Mouse (Mus musculus): ENCODE measurements around the gene Olfr642. TPM values are rescaled to one million over a fixed set of nuclear protein-coding genes. Genes with fewer than 3 reads are reported as not detected.

Olfr642 gene
- not detected in 2 replicates for polyA plus RNA-seq (2016; fragmentation: Nextera tagmentation; extraction: Ambion mirVana)

DNA sequence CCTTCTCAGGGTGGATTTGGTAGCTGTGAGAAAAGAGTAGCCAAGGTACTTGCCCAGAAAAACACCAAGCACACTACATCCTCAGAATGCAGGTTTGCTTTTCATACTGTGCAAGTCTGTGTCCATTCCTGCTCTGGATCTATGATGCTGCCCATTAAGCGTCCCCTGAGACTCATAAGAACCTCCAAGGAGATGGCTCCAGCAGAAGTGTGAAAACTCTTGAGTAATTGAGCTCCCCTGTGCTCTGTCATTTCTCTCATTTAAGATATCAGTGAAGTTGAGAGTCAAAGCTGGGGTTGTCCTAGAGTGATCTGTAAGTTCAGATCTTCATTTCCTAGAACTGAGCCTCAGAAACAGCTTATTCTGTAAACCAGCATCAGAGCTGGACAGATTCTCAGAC, at the start of gene Olfr642:
TSS of gene Olfr642 (minus strand) at position 101 of the 400 bp plus-strand sequence.
- Histone ChIP-seq H3K27ac (no peak within 1 kb of the TSS), H3K9ac (no peak within 1 kb of the TSS), H3K4me1 (no peaks in the 10 kb centered on the region), H3K4me3 (no peak within 1 kb of the TSS), H3K36me3 (no peaks in the 10 kb centered on the region), H3K4me2 (replicated peaks) (no peak within 1 kb of the TSS), H3K27me3 (no peaks in the 10 kb centered on the region), H3K9me3 (no peaks in the 10 kb centered on the region)
- WGBS = 61% methylated on average over 1 of the region's 1 CpGs
- ATAC-seq (ENCODE audit: insufficient number of reproducible peaks, insufficient read depth, low FRiP score, low TSS enrichment) = no peak

DNA sequence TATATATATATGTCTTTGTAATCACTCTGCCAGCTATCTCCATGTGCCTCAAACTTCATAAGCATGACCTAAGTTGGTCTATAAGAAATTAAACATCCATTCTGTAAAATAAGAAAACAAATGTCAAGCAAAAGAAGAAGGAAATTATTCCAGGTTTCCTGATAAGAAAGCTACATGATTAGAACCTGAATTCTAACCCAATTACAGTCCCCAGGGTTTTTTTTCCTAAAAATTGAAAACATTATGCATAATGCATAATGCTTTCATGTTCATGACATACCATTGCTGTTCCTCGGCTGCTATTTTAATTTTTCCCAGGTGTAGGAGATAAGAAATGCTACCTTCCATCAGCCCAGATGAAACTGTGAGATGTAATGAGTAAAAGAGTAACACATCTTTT, 32.9 kb upstream of the Olfr642 start, which contains the start of gene Olfr645:
TSS of gene Olfr645 (minus strand) at position 101 of the 400 bp plus-strand sequence.
- Histone ChIP-seq H3K27ac (no peak within 1 kb of the TSS), H3K9ac (no peak within 1 kb of the TSS), H3K9me3 (no peaks in the 10 kb centered on the region), H3K36me3 (no peaks in the 10 kb centered on the region), H3K4me3 (no peak within 1 kb of the TSS), H3K27me3 (no peaks in the 10 kb centered on the region), H3K4me1 (no peaks in the 10 kb centered on the region), H3K4me2 (replicated peaks) (no peak within 1 kb of the TSS)
- 64% methylated on average over 1 of the region's 1 CpGs for WGBS
- ATAC-seq (ENCODE audit: insufficient number of reproducible peaks, insufficient read depth, low FRiP score, low TSS enrichment) = no peak

DNA sequence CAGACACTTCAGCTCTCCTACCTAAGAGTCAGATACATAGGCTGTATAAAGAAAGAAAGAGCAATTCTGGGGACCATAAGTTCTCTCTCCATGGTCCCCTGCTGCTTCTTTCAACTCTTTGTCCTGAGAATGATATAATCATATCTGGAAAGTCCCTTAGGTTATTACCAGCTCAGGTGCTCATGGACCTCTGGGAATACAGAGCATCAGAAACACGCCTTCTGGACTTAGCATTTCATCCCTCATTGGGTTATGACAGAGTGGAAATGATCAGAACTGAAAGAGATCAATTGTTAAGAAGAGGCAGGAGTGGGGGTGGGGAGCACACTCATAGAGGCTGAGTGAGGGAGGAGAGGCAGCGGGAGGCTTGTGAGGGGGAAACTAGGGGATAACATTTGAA, 19.3 kb upstream of the Olfr642 start, which contains the start of gene Olfr644:
TSS of gene Olfr644 (minus strand) at position 101 of the 400 bp plus-strand sequence.
- Histone ChIP-seq H3K9ac (no peak within 1 kb of the TSS), H3K36me3 (no peaks in the 10 kb centered on the region), H3K4me3 (no peak within 1 kb of the TSS), H3K27ac (no peak within 1 kb of the TSS), H3K4me2 (replicated peaks) (no peak within 1 kb of the TSS), H3K27me3 (no peaks in the 10 kb centered on the region), H3K9me3 (no peaks in the 10 kb centered on the region), H3K4me1 (no peaks in the 10 kb centered on the region)
- no peak for ATAC-seq (ENCODE audit: insufficient number of reproducible peaks, insufficient read depth, low FRiP score, low TSS enrichment)
- 66% methylated on average over 2 of the region's 2 CpGs for WGBS

DNA sequence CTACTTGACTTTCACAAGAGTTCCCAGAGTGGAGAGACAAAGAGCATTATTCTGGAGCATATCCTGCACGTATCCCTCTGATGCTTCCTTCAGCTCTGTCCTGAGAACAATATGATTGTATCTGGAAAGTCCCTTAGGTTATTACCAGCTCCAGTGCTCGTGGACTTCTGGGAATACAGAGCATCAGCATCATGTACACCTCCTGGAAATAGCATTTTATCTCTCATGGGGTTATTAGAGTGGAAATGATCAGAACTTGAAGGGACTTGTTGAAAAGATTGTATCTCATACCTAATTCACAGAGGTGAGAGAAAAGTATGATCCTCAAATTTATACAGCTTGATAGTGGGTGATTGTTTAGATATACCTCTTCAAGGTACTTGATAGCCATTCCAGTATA, 8.9 kb upstream of the Olfr642 start, which contains the start of gene 4930516K23Rik:
TSS of gene 4930516K23Rik (minus strand) at position 101 of the 400 bp plus-strand sequence.
- no peak within 1 kb of the TSS for H3K9ac ChIP-seq
- H3K4me2 ChIP-seq (replicated peaks) = no peak within 1 kb of the TSS
- H3K27me3 ChIP-seq = no peaks in the 10 kb centered on the region
- 55% methylated on average over 2 of the region's 2 CpGs for WGBS
- H3K4me1 ChIP-seq = no peaks in the 10 kb centered on the region
- no peak for ATAC-seq (ENCODE audit: insufficient number of reproducible peaks, insufficient read depth, low FRiP score, low TSS enrichment)
- H3K9me3 ChIP-seq = no peaks in the 10 kb centered on the region
- no peaks in the 10 kb centered on the region for H3K36me3 ChIP-seq
- no peak within 1 kb of the TSS for H3K27ac ChIP-seq
- no peak within 1 kb of the TSS for H3K4me3 ChIP-seq

DNA sequence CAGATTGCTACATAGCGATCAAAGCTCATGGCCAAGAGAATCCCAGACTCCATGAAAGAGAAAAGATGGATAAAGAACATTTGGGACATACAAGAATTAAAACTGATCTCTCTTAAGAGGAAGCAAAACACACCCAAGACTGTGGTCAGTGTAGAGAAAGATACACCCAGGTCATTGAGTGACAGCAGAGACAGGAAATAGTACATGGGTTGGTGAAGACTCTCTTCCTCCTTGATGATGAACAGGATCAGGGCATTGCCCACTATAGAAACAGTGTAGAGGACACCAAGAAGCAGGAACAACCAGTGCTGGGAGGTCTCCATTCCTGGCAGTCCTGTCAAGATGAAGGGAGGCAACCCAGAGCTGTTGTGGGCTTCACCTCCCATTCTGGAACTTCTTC, 6.7 kb upstream of the Olfr642 start:
- Histone ChIP-seq H3K9ac (no peak overlapping the region), H3K4me3 (no peak overlapping the region), H3K9me3 (no peaks in the 10 kb centered on the region), H3K4me2 (replicated peaks) (no peak overlapping the region), H3K4me1 (no peaks in the 10 kb centered on the region), H3K27me3 (no peaks in the 10 kb centered on the region), H3K36me3 (no peaks in the 10 kb centered on the region), H3K27ac (no peak overlapping the region)
- 91% methylated on average over 1 of the region's 1 CpGs for WGBS
- ATAC-seq (ENCODE audit: insufficient number of reproducible peaks, insufficient read depth, low FRiP score, low TSS enrichment) = no peak

DNA sequence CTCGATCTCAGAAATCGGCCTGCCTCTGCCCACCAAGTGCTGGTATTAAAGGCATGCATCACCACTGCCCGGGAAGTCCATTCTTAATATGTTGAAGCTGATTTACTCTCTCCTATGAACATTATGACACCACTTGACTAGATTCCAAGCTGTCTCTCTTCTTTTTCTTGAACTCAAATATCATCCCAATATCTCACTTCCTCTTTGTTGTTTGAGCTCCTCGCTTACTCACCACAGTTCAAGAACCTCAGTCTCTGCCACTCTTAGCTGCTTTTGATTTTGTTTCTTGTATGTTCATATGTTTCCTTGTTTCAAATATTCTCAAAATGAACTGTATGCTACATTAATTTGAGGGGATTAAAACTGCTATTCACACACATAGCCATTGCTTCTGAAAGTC, 1.7 kb downstream of the Olfr642 start:
- Histone ChIP-seq H3K9ac (no peak overlapping the region), H3K36me3 (no peaks in the 10 kb centered on the region), H3K27ac (no peak overlapping the region), H3K4me1 (no peaks in the 10 kb centered on the region), H3K27me3 (no peaks in the 10 kb centered on the region), H3K4me2 (replicated peaks) (no peak overlapping the region), H3K4me3 (no peak overlapping the region), H3K9me3 (no peaks in the 10 kb centered on the region)
- WGBS = 83% methylated on average over 4 of the region's 4 CpGs
- no peak for ATAC-seq (ENCODE audit: insufficient number of reproducible peaks, insufficient read depth, low FRiP score, low TSS enrichment)

DNA sequence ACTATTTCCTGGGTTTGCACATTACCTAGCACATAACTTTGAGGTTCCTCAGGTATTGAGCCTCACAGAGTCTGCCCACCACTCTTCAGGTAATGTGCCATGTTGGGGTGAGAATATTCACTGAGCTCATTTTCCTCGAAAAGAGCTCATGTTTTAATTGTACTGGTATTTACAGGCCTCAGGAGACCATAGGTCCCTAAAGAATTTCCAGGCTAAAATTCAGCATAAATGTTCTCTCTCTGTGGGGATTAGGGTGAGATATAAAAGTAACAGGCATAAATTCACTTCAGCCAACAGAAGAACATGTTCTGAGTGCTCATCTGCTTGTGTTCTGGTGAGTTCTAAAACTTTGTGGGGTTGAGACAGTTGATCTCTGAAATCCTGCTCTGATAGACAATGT, 17.3 kb downstream of the Olfr642 start, which contains the start of gene Olfr641:
TSS of gene Olfr641 (plus strand) at position 301 of the 400 bp plus-strand sequence.
- H3K4me2 ChIP-seq (replicated peaks) = no peak within 1 kb of the TSS
- 73% methylated on average over 1 of the region's 1 CpGs for WGBS
- no peaks in the 10 kb centered on the region for H3K27me3 ChIP-seq
- no peaks in the 10 kb centered on the region for H3K9me3 ChIP-seq
- H3K4me3 ChIP-seq = no peak within 1 kb of the TSS
- H3K9ac ChIP-seq = no peak within 1 kb of the TSS
- no peaks in the 10 kb centered on the region for H3K4me1 ChIP-seq
- no peak within 1 kb of the TSS for H3K27ac ChIP-seq
- ATAC-seq (ENCODE audit: insufficient number of reproducible peaks, insufficient read depth, low FRiP score, low TSS enrichment) = no peak
- no peaks in the 10 kb centered on the region for H3K36me3 ChIP-seq

DNA sequence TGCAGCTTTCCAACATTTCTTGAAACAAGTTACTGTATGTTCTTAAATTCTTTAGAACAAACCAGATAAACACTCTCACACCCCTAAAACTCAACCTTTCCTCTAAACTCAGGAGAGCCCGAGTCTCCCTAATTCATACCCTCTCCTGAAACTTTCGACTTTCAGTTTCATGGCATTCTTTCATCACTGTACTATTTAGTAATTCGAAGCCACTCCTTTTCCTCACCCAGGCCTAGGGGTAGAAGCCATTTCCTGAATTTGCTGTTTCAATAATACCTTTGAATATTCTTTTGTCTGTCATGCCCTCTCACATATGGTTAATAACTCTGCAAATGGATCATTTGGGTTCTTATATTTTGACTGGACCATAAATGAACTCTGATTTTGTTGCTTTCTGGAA, 25.5 kb downstream of the Olfr642 start:
- Histone ChIP-seq H3K9me3 (no peaks in the 10 kb centered on the region), H3K9ac (no peak overlapping the region), H3K27ac (no peak overlapping the region), H3K4me1 (no peaks in the 10 kb centered on the region), H3K4me3 (no peak overlapping the region), H3K4me2 (replicated peaks) (no peak overlapping the region), H3K36me3 (no peaks in the 10 kb centered on the region), H3K27me3 (no peaks in the 10 kb centered on the region)
- WGBS = 84% methylated on average over 3 of the region's 3 CpGs
- ATAC-seq (ENCODE audit: insufficient number of reproducible peaks, insufficient read depth, low FRiP score, low TSS enrichment) = no peak

DNA sequence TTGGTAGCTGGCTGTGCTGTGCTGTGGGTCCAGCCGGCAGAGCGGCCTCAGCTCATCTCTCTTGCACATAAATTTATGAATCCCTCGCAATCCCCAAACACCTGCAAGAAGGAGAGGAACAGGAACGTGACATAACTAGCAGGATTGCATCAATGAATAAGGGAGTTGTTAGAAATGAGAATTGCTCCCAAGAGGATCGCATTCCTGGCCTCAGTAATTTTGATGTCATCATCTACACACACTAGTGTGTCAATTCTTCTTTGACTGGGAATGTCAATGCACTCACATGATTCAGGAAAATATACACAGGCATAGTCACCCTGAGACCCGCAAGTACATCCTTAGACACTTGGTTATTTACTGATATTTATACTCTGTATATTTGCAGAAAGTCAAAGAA, 27.0 kb downstream of the Olfr642 start, which contains the start of gene Olfr640:
TSS of gene Olfr640 (minus strand) at position 101 of the 400 bp plus-strand sequence.
- 86% methylated on average over 6 of the region's 6 CpGs for WGBS

DNA sequence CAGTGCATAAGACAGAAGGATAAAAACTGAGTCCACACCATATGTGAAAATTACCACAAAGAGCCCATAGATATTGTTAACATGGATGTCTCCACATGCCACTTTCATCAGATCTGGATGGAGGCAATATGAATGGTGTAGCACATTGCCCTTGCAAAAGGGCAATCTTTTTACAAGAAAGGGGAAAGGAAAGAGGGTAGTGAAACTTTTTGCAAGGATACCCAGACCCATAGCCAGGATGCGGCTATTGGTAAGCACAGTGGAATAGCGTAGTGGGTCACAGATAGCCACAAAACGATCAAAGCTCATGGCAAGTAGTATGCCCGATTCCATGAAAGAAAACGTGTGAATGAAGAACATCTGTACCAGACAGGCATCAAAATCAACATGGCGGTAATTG, 30.8 kb downstream of the Olfr642 start:
- Histone ChIP-seq H3K4me3 (no peak overlapping the region), H3K9me3 (no peaks in the 10 kb centered on the region), H3K4me2 (replicated peaks) (no peak overlapping the region), H3K9ac (no peak overlapping the region), H3K27ac (no peak overlapping the region), H3K36me3 (no peaks in the 10 kb centered on the region), H3K27me3 (no peaks in the 10 kb centered on the region), H3K4me1 (no peaks in the 10 kb centered on the region)
- ATAC-seq (ENCODE audit: insufficient number of reproducible peaks, insufficient read depth, low FRiP score, low TSS enrichment) = no peak
- 89% methylated on average over 6 of the region's 6 CpGs for WGBS

More for the DNA sequence above, 27.0 kb downstream of the Olfr642 start, which contains the start of gene Olfr640:
- Histone ChIP-seq H3K9ac (no peak within 1 kb of the TSS), H3K36me3 (no peaks in the 10 kb centered on the region), H3K9me3 (no peaks in the 10 kb centered on the region), H3K4me2 (replicated peaks) (no peak within 1 kb of the TSS), H3K4me1 (no peaks in the 10 kb centered on the region), H3K27ac (no peak within 1 kb of the TSS), H3K27me3 (no peaks in the 10 kb centered on the region), H3K4me3 (no peak within 1 kb of the TSS)
- ATAC-seq (ENCODE audit: insufficient number of reproducible peaks, insufficient read depth, low FRiP score, low TSS enrichment) = no peak

DNA sequence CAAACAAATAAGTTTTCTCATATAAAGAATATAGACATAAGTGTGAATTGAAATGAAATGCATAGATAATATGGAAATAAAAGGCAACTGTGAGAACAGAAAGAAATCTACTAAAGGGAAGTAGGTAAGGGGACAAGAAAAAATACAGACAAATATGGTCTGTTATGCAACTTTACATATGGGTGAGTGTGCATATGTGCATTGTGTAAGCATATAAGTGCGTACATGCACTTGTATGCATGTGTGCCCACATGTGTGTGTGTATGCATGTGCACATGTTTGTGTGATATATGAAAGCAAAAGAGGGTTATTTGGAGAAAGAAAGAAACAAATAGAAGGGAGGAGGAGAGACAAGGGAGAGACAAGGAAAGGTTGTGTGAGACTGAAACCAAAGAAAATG, 33.5 kb downstream of the Olfr642 start:
- ATAC-seq (ENCODE audit: insufficient number of reproducible peaks, insufficient read depth, low FRiP score, low TSS enrichment) = no peak
- Histone ChIP-seq H3K27me3 (no peaks in the 10 kb centered on the region), H3K27ac (no peak overlapping the region), H3K36me3 (no peaks in the 10 kb centered on the region), H3K9ac (no peak overlapping the region), H3K4me3 (no peak overlapping the region), H3K4me2 (replicated peaks) (no peak overlapping the region), H3K9me3 (no peaks in the 10 kb centered on the region), H3K4me1 (no peaks in the 10 kb centered on the region)
- 83% methylated on average over 1 of the region's 1 CpGs for WGBS

DNA sequence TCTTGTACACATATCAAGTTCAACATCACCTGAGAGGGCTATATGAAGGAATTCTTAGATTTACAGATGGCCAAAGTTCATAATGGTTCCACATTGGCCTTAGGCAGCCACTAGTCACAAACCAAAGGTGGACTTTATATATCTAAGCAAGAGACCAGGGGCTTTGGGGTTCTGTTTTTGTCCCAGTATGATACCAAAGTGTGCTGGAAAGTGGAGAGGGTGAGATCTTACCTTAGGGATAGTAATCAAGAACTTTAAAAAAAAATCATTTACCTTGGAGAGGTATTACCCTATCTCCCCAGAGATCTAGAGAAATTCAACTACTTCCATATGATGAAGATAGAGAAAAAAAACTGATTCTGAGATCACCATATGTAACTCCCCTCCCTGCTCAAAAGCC, 35.3 kb downstream of the Olfr642 start, which contains the start of gene Olfr639:
TSS of gene Olfr639 (minus strand) at position 101 of the 400 bp plus-strand sequence.
- ATAC-seq (ENCODE audit: insufficient number of reproducible peaks, insufficient read depth, low FRiP score, low TSS enrichment) = no peak
- H3K4me2 ChIP-seq (replicated peaks) = no peak within 1 kb of the TSS
- H3K27me3 ChIP-seq = no peaks in the 10 kb centered on the region
- no peak within 1 kb of the TSS for H3K4me3 ChIP-seq
- H3K36me3 ChIP-seq = no peaks in the 10 kb centered on the region
- H3K9me3 ChIP-seq = no peaks in the 10 kb centered on the region
- no peaks in the 10 kb centered on the region for H3K4me1 ChIP-seq
- no peak within 1 kb of the TSS for H3K27ac ChIP-seq
- H3K9ac ChIP-seq = no peak within 1 kb of the TSS

All from embryonic facial prominence, embryonic 12.5 days (tissue).